ENCODE assay signal across 8 mouse cellular contexts in genomic region chr2:25262291-25262767, GRCm38 (mm10). TPM values are rescaled to one million over a fixed set of nuclear protein-coding genes. Genes with fewer than 3 reads are reported as not detected.
A peak's percentile ranks its signal among the peaks of the same experiment; 100 is the strongest.
DNase-seq lines count a peak whose midpoint lies in the region; ATAC-seq lines count a peak whose summit lies in the region.

Gene Tprn (plus strand): TSS chr2:25262618.

- no peaks in the 10 kb centered on the region for H3K36me3 ChIP-seq in lung, embryonic 16.5 days (ENCODE audit: control insufficient read depth, insufficient read depth, low read length)

- peak within 1 kb of the TSS; percentile 27 for H3K27ac ChIP-seq in lung, embryonic 16.5 days (ENCODE audit: low read length)

- H3K4me1 ChIP-seq in lung, embryonic 16.5 days (replicated peaks; ENCODE audit: control insufficient read depth, insufficient read depth, low read length) = peaks cover 32% of the 10 kb centered on the region

- H3K27me3 ChIP-seq in lung, embryonic 16.5 days (ENCODE audit: control insufficient read depth, insufficient read depth, low read depth, low read length) = peaks cover 5% of the 10 kb centered on the region

- H3K4me2 ChIP-seq in lung, embryonic 16.5 days (ENCODE audit: low read depth, low read length) = peak within 1 kb of the TSS; percentile 98

- WGBS in lung, embryonic 16.5 days = 0% methylated on average over 39 of the region's 39 CpGs

- peak within 1 kb of the TSS; percentile 77 for H3K9ac ChIP-seq in lung, embryonic 16.5 days (ENCODE audit: low read length)

- H3K9me3 ChIP-seq in lung, embryonic 16.5 days (ENCODE audit: control insufficient read depth, low read length) = no peaks in the 10 kb centered on the region

- peak; percentile 99 for DNase-seq in MEL-GATA-1-ER (ENCODE audit: extremely low read depth, low read depth)
- peak; percentile 95 for DNase-seq in cerebellum, adult 8-10 months
- peak; percentile 96 for DNase-seq in forelimb bud, embryonic 11.5 days (ENCODE audit: low read depth, low spot score)
- DNase-seq in layer of hippocampus, adult 9-10 months (ENCODE audit: low spot score) = peak; percentile 93
- peak; percentile 82 for DNase-seq in ovary, postnatal 10 days (ENCODE audit: low spot score)
- peak; percentile 92 to 94 for DNase-seq in thymus, postnatal 10 days (ENCODE audit: low spot score in 2 of 2)

- peak; percentile 98 for ATAC-seq in hematopoietic stem cell, adult 5-6 weeks (replicated peaks in 1 of 2; ENCODE audit: insufficient read depth in 1 of 2, low FRiP score in 2 of 2, low TSS enrichment in 1 of 2, low read depth in 1 of 2, poor library complexity in 2 of 2, severe bottlenecking in 2 of 2)
- ATAC-seq in lung, embryonic 16.5 days (ENCODE audit: low read depth) = peak; percentile 99

- peak within 1 kb of the TSS; percentile 89 for H3K4me3 ChIP-seq in lung, embryonic 16.5 days (ENCODE audit: low read length)

RNA-seq across cellular contexts. Expression of gene Tprn, which starts in this region (rescaled TPM):
- total RNA-seq in hematopoietic stem cell, adult 5-6 weeks (2017) = 8.2 and 10.6 TPM in 2 replicates
- 6.4 and 6.5 TPM in 2 replicates for polyA plus RNA-seq in lung, embryonic 16.5 days (2015; fragmentation: Nextera tagmentation; extraction: Ambion mirVana)

Comparison
In these comparisons a context has a peak if more than half of its experiments do, and no peak if none do; other contexts are left out.
1. Peak in every context shown above with its lines: DNase-seq, ATAC-seq, H3K4me3 ChIP-seq and H3K27ac ChIP-seq.